Mouse (Mus musculus): ENCODE results near the gene Csnk2a2. TPM values are rescaled to one million over a fixed set of nuclear protein-coding genes. Genes with fewer than 3 reads are reported as not detected.

Gene Csnk2a2
- polyA plus RNA-seq (2015; fragmentation: Nextera tagmentation; extraction: Ambion mirVana), result 4.7 and 8.3 TPM in 2 replicates

GRCm38 (mm10) chr8:95490006-95490405, at the start of gene Csnk2a2:
Gene Csnk2a2, minus strand, starts transcription at chr8:95490039.

DNA sequence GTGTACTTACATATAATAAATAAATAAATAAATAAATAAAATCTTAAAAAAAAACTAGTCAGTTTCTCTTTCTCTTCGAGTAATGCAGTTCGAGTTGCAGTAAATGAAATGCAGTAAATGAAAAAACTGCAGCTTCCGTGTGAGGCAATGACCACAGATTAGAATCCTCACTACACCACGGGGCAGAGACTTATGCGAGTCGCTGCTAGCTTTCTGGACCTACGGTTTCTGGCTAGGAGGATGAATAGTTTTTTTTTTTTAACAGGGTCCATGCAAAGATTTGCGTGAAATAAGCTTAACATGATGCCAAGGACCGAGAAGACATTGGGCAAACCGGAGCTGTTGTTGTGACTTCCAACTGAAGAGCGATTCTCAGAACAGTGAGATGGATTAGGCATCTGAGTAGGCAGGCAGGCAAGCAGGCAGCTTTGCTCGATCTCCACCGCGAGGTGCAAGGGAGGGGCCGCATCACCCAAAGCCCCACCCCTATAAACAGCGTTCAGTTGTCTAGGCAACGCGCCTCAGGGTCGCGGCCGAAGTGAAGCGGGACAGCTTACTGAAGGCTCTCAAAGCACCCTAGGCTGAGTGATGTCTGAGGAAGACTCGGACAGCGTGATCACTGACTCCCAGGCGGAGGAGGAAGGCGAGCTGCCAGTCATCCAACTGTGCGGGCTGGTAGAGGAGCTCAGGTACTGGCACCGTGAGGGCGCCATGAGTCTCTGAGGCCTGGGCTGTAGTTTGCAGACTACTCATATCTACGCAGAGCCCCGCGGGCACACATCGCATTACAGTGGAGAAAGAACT, 43.9 kb upstream of the Csnk2a2 start, which contains the start of gene Ccdc113:
Gene Ccdc113, plus strand, starts transcription at position 502 of the 804 bp plus-strand sequence.

GRCm38 (mm10) chr8:95434686-95435439, 55.0 kb downstream of the Csnk2a2 start, which contains the start of gene Cfap20:
Gene Cfap20, minus strand, starts transcription at chr8:95434869.

Other genes with a start within 250 kb of the Csnk2a2 start
- 2.6 and 5.9 TPM in 2 replicates for gene Cngb1, start 183.5 kb downstream of the Csnk2a2 start, polyA plus RNA-seq (2015; fragmentation: Nextera tagmentation; extraction: Ambion mirVana)
- gene Tepp, start 179.5 kb downstream of the Csnk2a2 start, polyA plus RNA-seq (2015; fragmentation: Nextera tagmentation; extraction: Ambion mirVana), result 0.14 and 0.22 TPM in 2 replicates
- gene Zfp319, start 158.1 kb downstream of the Csnk2a2 start, polyA plus RNA-seq (2015; fragmentation: Nextera tagmentation; extraction: Ambion mirVana), result 4.5 and 4.8 TPM in 2 replicates
- 25.3 and 26.0 TPM in 2 replicates for gene Usb1, start 157.8 kb downstream of the Csnk2a2 start, polyA plus RNA-seq (2015; fragmentation: Nextera tagmentation; extraction: Ambion mirVana)
- 8.0 and 17.2 TPM in 2 replicates for gene Mmp15, start 137.8 kb downstream of the Csnk2a2 start, polyA plus RNA-seq (2015; fragmentation: Nextera tagmentation; extraction: Ambion mirVana)
- 137 and 177 TPM in 2 replicates for gene Cfap20, start 55.2 kb downstream of the Csnk2a2 start, polyA plus RNA-seq (2015; fragmentation: Nextera tagmentation; extraction: Ambion mirVana)
- 2.2 and 3.0 TPM in 2 replicates for gene Ccdc113, start 44.0 kb upstream of the Csnk2a2 start, polyA plus RNA-seq (2015; fragmentation: Nextera tagmentation; extraction: Ambion mirVana)
- gene Prss54, start 86.3 kb upstream of the Csnk2a2 start, polyA plus RNA-seq (2015; fragmentation: Nextera tagmentation; extraction: Ambion mirVana), result not detected in 2 replicates
- 4.2 and 7.1 TPM in 2 replicates for gene Gins3, start 143.4 kb upstream of the Csnk2a2 start, polyA plus RNA-seq (2015; fragmentation: Nextera tagmentation; extraction: Ambion mirVana)
- 31.8 and 75.4 TPM in 2 replicates for gene Ndrg4, start 186.9 kb upstream of the Csnk2a2 start, polyA plus RNA-seq (2015; fragmentation: Nextera tagmentation; extraction: Ambion mirVana)
- gene Setd6, start 225.8 kb upstream of the Csnk2a2 start, polyA plus RNA-seq (2015; fragmentation: Nextera tagmentation; extraction: Ambion mirVana), result 11.3 and 27.3 TPM in 2 replicates

Measured in adrenal gland, postnatal 0 days (tissue).